Mouse (Mus musculus): ENCODE data around the gene Kat5.

- no peak for TF ChIP-seq CTCF (IDR thresholded peaks at IDR 0.05; ENCODE audit: control insufficient read depth, insufficient read depth, low read length)
- TF ChIP-seq POLR2A (IDR thresholded peaks at IDR 0.05; ENCODE audit: borderline replicate concordance, control insufficient read depth, low read depth, low read length), result no peak
These were observed 2.9 kb upstream of the Kat5 start for GRCm38 (mm10) chr19:5612762-5613411.
